Mouse (Mus musculus) induced T-regulatory cell, adult 2 months (primary cell): ENCODE measurements around the gene Nfx1.

Source experiments
- DNase-seq: peaks from one replicate; pipeline ENCODE4 v3.0.0-alpha.2; 2012; ENCODE audit warnings: low read depth

Nfx1 gene

GRCm38 (mm10) chr4:40975678-40976077 is 5.0 kb downstream of the Nfx1 start:
- no peak for DNase-seq

GRCm38 (mm10) chr4:40976651-40977050 is 5.9 kb downstream of the Nfx1 start:
- no peak for DNase-seq

GRCm38 (mm10) chr4:40979430-40979829 is 8.7 kb downstream of the Nfx1 start:
- DNase-seq = no peak

GRCm38 (mm10) chr4:40982486-40982885 is 11.8 kb downstream of the Nfx1 start:
- DNase-seq = no peak

- DNase-seq = no peak
These were observed 13.0 kb downstream of the Nfx1 start for GRCm38 (mm10) chr4:40983686-40984085.

- no peak for DNase-seq
These were observed 18.9 kb downstream of the Nfx1 start for GRCm38 (mm10) chr4:40989633-40990032.

GRCm38 (mm10) chr4:40996302-40996701 is 25.6 kb downstream of the Nfx1 start:
- DNase-seq = no peak

- DNase-seq = no peak
These were observed 27.2 kb downstream of the Nfx1 start for GRCm38 (mm10) chr4:40997916-40998315.

GRCm38 (mm10) chr4:41000271-41000670 is 29.6 kb downstream of the Nfx1 start:
- no peak for DNase-seq

GRCm38 (mm10) chr4:41000842-41001639 is 30.3 kb downstream of the Nfx1 start:
- peak; percentile 32 for DNase-seq

GRCm38 (mm10) chr4:41013351-41013750 is 42.6 kb downstream of the Nfx1 start:
- DNase-seq = no peak

- DNase-seq = no peak
These were observed 45.1 kb downstream of the Nfx1 start for GRCm38 (mm10) chr4:41015798-41016197.

GRCm38 (mm10) chr4:41021094-41021493 is 50.4 kb downstream of the Nfx1 start:
- no peak for DNase-seq

- no peak for DNase-seq
These were observed 55.5 kb downstream of the Nfx1 start for GRCm38 (mm10) chr4:41026086-41026787.

GRCm38 (mm10) chr4:41027872-41028271 is 57.2 kb downstream of the Nfx1 start:
- no peak for DNase-seq

- peak; percentile 59 for DNase-seq
These were observed 57.6 kb downstream of the Nfx1 start for GRCm38 (mm10) chr4:41028272-41028671.

- DNase-seq = no peak
These were observed 58.7 kb downstream of the Nfx1 start for GRCm38 (mm10) chr4:41029372-41029771.

- no peak for DNase-seq
These were observed 60.5 kb downstream of the Nfx1 start for GRCm38 (mm10) chr4:41031242-41031641.

GRCm38 (mm10) chr4:41037942-41038341 is 67.2 kb downstream of the Nfx1 start:
- no peak for DNase-seq

- DNase-seq = no peak
These were observed 70.3 kb downstream of the Nfx1 start for GRCm38 (mm10) chr4:41040983-41041382.

GRCm38 (mm10) chr4:41042880-41043279 is 72.2 kb downstream of the Nfx1 start:
- DNase-seq = no peak

- no peak for DNase-seq
These were observed 73.3 kb downstream of the Nfx1 start for GRCm38 (mm10) chr4:41043961-41044360.

GRCm38 (mm10) chr4:41045288-41045687 is 74.6 kb downstream of the Nfx1 start:
- DNase-seq = no peak
